ENCODE assay signal across 8 mouse cellular contexts in genomic region chr8:71907798-71908257, GRCm38 (mm10). TPM values are rescaled to one million over a fixed set of nuclear protein-coding genes. Genes with fewer than 3 reads are reported as not detected.
A peak's percentile ranks its signal among the peaks of the same experiment; 100 is the strongest.
DNase-seq lines count a peak whose midpoint lies in the region; ATAC-seq and TF ChIP-seq lines count a peak whose summit lies in the region.

No protein-coding gene starts in this region.

- H3K9me3 ChIP-seq in limb, embryonic 13.5 days = no peaks in the 10 kb centered on the region
- H3K9me3 ChIP-seq in stomach, postnatal 0 days (ENCODE audit: control insufficient read depth, low read length) = no peaks in the 10 kb centered on the region

- no peaks in the 10 kb centered on the region for H3K79me2 ChIP-seq in heart, adult 2 months (replicated peaks; ENCODE audit: control insufficient read depth, insufficient read depth, low read length)

- no peaks in the 10 kb centered on the region for H3K27me3 ChIP-seq in heart, adult 2 months (ENCODE audit: control insufficient read depth, insufficient read depth, low read length)
- no peaks in the 10 kb centered on the region for H3K27me3 ChIP-seq in thymus, adult 2 months (ENCODE audit: control insufficient read depth, insufficient read depth, low read length)
- no peaks in the 10 kb centered on the region for H3K27me3 ChIP-seq in limb, embryonic 13.5 days
- H3K27me3 ChIP-seq in stomach, postnatal 0 days (ENCODE audit: control insufficient read depth, insufficient read depth, low read length) = no peaks in the 10 kb centered on the region

- no peaks in the 10 kb centered on the region; the same call in 1 of the 2 replicates for H3K4me1 ChIP-seq in heart, adult 2 months (ENCODE audit: control insufficient read depth, insufficient read depth, low read length)
- H3K4me1 ChIP-seq in thymus, adult 2 months (replicated peaks; ENCODE audit: control insufficient read depth, insufficient read depth, low read length) = no peaks in the 10 kb centered on the region
- H3K4me1 ChIP-seq in limb, embryonic 13.5 days = no peaks in the 10 kb centered on the region
- H3K4me1 ChIP-seq in stomach, postnatal 0 days (replicated peaks; ENCODE audit: control insufficient read depth, insufficient read depth) = no peaks in the 10 kb centered on the region

- H3K4me2 ChIP-seq in limb, embryonic 13.5 days (replicated peaks) = peak overlapping the region; percentile 65
- peak overlapping the region; percentile 62; the same call in 1 of the 2 replicates for H3K4me2 ChIP-seq in stomach, postnatal 0 days (replicated peaks; ENCODE audit: low read depth)

- no peak for ATAC-seq in limb, embryonic 13.5 days (ENCODE audit: low FRiP score, low read depth)
- no peak for ATAC-seq in stomach, postnatal 0 days (ENCODE audit: low FRiP score, low TSS enrichment)

- H3K36me3 ChIP-seq in heart, adult 2 months (ENCODE audit: control insufficient read depth, insufficient read depth, low read length) = no peaks in the 10 kb centered on the region
- no peaks in the 10 kb centered on the region for H3K36me3 ChIP-seq in thymus, adult 2 months (ENCODE audit: control insufficient read depth, insufficient read depth, low read length)
- 0 out of 2 replicates have a peak, but pooled peaks cover under 1% of the 10 kb centered on the region for H3K36me3 ChIP-seq in limb, embryonic 13.5 days
- no peaks in the 10 kb centered on the region for H3K36me3 ChIP-seq in stomach, postnatal 0 days (ENCODE audit: control insufficient read depth, insufficient read depth, low read length)

- WGBS in heart, adult 2 months = 91% methylated on average over 5 of the region's 5 CpGs
- WGBS in thymus, adult 2 months = 96% methylated on average over 5 of the region's 5 CpGs
- WGBS in limb, embryonic 13.5 days = 92% methylated on average over 5 of the region's 5 CpGs
- WGBS in stomach, postnatal 0 days = 89% methylated on average over 5 of the region's 5 CpGs

- intact Hi-C loops in heart, adult 2 months (cut with DNase I) = loop anchor here (1.0 to 5.0 kb wide), 3 partner anchors 15 to 64 kb away; partner anchors contain the start of gene Zfp961

- TF ChIP-seq EP300 in heart, adult 2 months (IDR thresholded peaks at IDR 0.05; ENCODE audit: insufficient read depth, low read depth, low read length) = no peak
- no peak for TF ChIP-seq EP300 in stomach, postnatal 0 days (optimal IDR thresholded peaks at IDR 0.05)

- H3K9ac ChIP-seq in heart, adult 2 months (ENCODE audit: low read depth, low read length) = no peak overlapping the region
- H3K9ac ChIP-seq in limb, embryonic 13.5 days = no peak overlapping the region
- no peak overlapping the region for H3K9ac ChIP-seq in stomach, postnatal 0 days (ENCODE audit: low read length)

- DNase-seq in heart, adult 2 months = no peak
- DNase-seq in heart, adult 8-10 months (ENCODE audit: low spot score) = no peak
- DNase-seq in thymus, adult 2 months = peak; percentile 15
- no peak for DNase-seq in thymus, postnatal 0 days (ENCODE audit: low spot score)
- no peak for DNase-seq in stomach, postnatal 0 days (ENCODE audit: low spot score)
- no peak for DNase-seq in layer of hippocampus, postnatal 36 days
- DNase-seq in cerebellum, adult 8-10 months = no peak

- no peak for TF ChIP-seq CTCF in heart, adult 2 months (IDR thresholded peaks at IDR 0.05)
- TF ChIP-seq CTCF in thymus, adult 2 months (IDR thresholded peaks at IDR 0.05; ENCODE audit: borderline replicate concordance, control insufficient read depth, extremely low read depth, insufficient read depth, low read length, poor library complexity) = no peak
- TF ChIP-seq CTCF in stomach, postnatal 0 days (IDR thresholded peaks at IDR 0.05; ENCODE audit: low read depth) = no peak

- H3K27ac ChIP-seq in heart, adult 2 months = peak overlapping the region; percentile 94
- H3K27ac ChIP-seq in thymus, adult 2 months (ENCODE audit: control insufficient read depth, insufficient read depth, low read length) = no peak overlapping the region
- H3K27ac ChIP-seq in limb, embryonic 13.5 days = peak overlapping the region; percentile 98
- peak overlapping the region; percentile 94; the same call in 1 of the 2 replicates for H3K27ac ChIP-seq in stomach, postnatal 0 days (replicated peaks)

- no peak for TF ChIP-seq POLR2A in heart, adult 2 months (IDR thresholded peaks at IDR 0.05; ENCODE audit: insufficient read depth, low read depth, low read length)
- TF ChIP-seq POLR2A in thymus, adult 2 months (IDR thresholded peaks at IDR 0.05; ENCODE audit: control insufficient read depth, extremely low read depth, insufficient read depth, low read length, poor library complexity) = no peak

- no peak overlapping the region; the same call in 1 of the 2 replicates for H3K4me3 ChIP-seq in heart, adult 2 months
- H3K4me3 ChIP-seq in thymus, adult 2 months (ENCODE audit: control insufficient read depth, insufficient read depth, low read length) = no peak overlapping the region
- peak overlapping the region; percentile 74 for H3K4me3 ChIP-seq in limb, embryonic 13.5 days
- no peak overlapping the region for H3K4me3 ChIP-seq in stomach, postnatal 0 days (ENCODE audit: low read depth, low read length)

RNA-seq across cellular contexts. Expression of gene Zfp882, which starts 0.6 kb away (rescaled TPM):
- total RNA-seq in heart, adult 2 months (2021) = 1 to 10 TPM; 3.1 to 3.5 TPM
- 0.55 and 1.5 TPM in 2 replicates for polyA plus RNA-seq in heart, adult 2 months (2012; rRNA removed)
- total RNA-seq in heart, adult 8-10 months (2022) = 1 to 10 TPM; 2.7 to 3.3 (median 3.0) TPM
- 1.5 and 1.7 TPM in 2 replicates for polyA plus RNA-seq in thymus, adult 2 months (2012; rRNA removed)
- 4.9 and 5.1 TPM in 2 replicates for polyA plus RNA-seq in thymus, postnatal 0 days (2015; fragmentation: Nextera tagmentation; extraction: Ambion mirVana)
- 9.1 and 9.8 TPM in 2 replicates for polyA plus RNA-seq in limb, embryonic 13.5 days (2015; fragmentation: Nextera tagmentation; extraction: Ambion mirVana)
- polyA plus RNA-seq in stomach, postnatal 0 days (2015; fragmentation: Nextera tagmentation; extraction: Ambion mirVana) = 1.3 and 1.5 TPM in 2 replicates
- 10 to 100 TPM; 15.7 to 17.0 TPM for total RNA-seq in layer of hippocampus, postnatal 36 days (2021)

RNA-seq across cellular contexts. Expression of gene Zfp617, which starts 0.6 kb away (rescaled TPM):
- 10 to 100 TPM; 19.8 to 24.4 TPM for total RNA-seq in heart, adult 2 months (2021)
- 4.7 and 10.9 TPM in 2 replicates for polyA plus RNA-seq in heart, adult 2 months (2012; rRNA removed)
- 10 to 100 TPM; 22.4 to 27.8 (median 22.9) TPM for total RNA-seq in heart, adult 8-10 months (2022)
- 2.5 and 3.3 TPM in 2 replicates for polyA plus RNA-seq in thymus, adult 2 months (2012; rRNA removed)
- polyA plus RNA-seq in thymus, postnatal 0 days (2015; fragmentation: Nextera tagmentation; extraction: Ambion mirVana) = 13.0 and 17.0 TPM in 2 replicates
- 26.8 and 29.5 TPM in 2 replicates for polyA plus RNA-seq in limb, embryonic 13.5 days (2015; fragmentation: Nextera tagmentation; extraction: Ambion mirVana)
- 11.7 and 12.5 TPM in 2 replicates for polyA plus RNA-seq in stomach, postnatal 0 days (2015; fragmentation: Nextera tagmentation; extraction: Ambion mirVana)
- total RNA-seq in layer of hippocampus, postnatal 36 days (2021) = 10 to 100 TPM; 27.4 to 28.8 TPM

RNA-seq across cellular contexts. Expression of gene Zfp709, which starts 26.0 kb away (rescaled TPM):
- 1 to 10 TPM; 4.4 to 6.2 TPM for total RNA-seq in heart, adult 2 months (2021)
- polyA plus RNA-seq in heart, adult 2 months (2012; rRNA removed) = 0.59 and 1.0 TPM in 2 replicates
- total RNA-seq in heart, adult 8-10 months (2022) = 1 to 10 TPM; 5.0 to 8.7 (median 5.8) TPM
- 0.66 and 0.85 TPM in 2 replicates for polyA plus RNA-seq in thymus, adult 2 months (2012; rRNA removed)
- 7.8 and 9.4 TPM in 2 replicates for polyA plus RNA-seq in thymus, postnatal 0 days (2015; fragmentation: Nextera tagmentation; extraction: Ambion mirVana)
- polyA plus RNA-seq in limb, embryonic 13.5 days (2015; fragmentation: Nextera tagmentation; extraction: Ambion mirVana) = 7.1 and 7.9 TPM in 2 replicates
- polyA plus RNA-seq in stomach, postnatal 0 days (2015; fragmentation: Nextera tagmentation; extraction: Ambion mirVana) = 2.7 and 2.8 TPM in 2 replicates
- 10 to 100 TPM; 10.4 to 13.1 TPM for total RNA-seq in layer of hippocampus, postnatal 36 days (2021)

RNA-seq across cellular contexts. Expression of gene Zfp961, which starts 43.0 kb away (rescaled TPM):
- 1 to 10 TPM; 5.5 to 8.0 TPM for total RNA-seq in heart, adult 2 months (2021)
- polyA plus RNA-seq in heart, adult 2 months (2012; rRNA removed) = 4.4 and 6.1 TPM in 2 replicates
- 1 to 10 TPM; 5.4 to 7.5 (median 7.0) TPM for total RNA-seq in heart, adult 8-10 months (2022)
- polyA plus RNA-seq in thymus, adult 2 months (2012; rRNA removed) = 7.4 and 7.9 TPM in 2 replicates
- 15.9 and 18.5 TPM in 2 replicates for polyA plus RNA-seq in thymus, postnatal 0 days (2015; fragmentation: Nextera tagmentation; extraction: Ambion mirVana)
- 16.3 and 16.4 TPM in 2 replicates for polyA plus RNA-seq in limb, embryonic 13.5 days (2015; fragmentation: Nextera tagmentation; extraction: Ambion mirVana)
- polyA plus RNA-seq in stomach, postnatal 0 days (2015; fragmentation: Nextera tagmentation; extraction: Ambion mirVana) = 11.2 and 11.8 TPM in 2 replicates
- 10 to 100 TPM; 18.3 to 21.7 TPM for total RNA-seq in layer of hippocampus, postnatal 36 days (2021)
